Mouse (Mus musculus) embryo, embryonic 11.5 days (tissue): ENCODE data around the gene D10Jhu81e.
"Not testable (repeated sequence)": the region's sequence is repeated elsewhere in the genome, so short reads cannot be mapped to it uniquely, and the experiment has no call there.

ENCODE experiments used
- DNase-seq: peaks from one replicate; pipeline ENCODE4 v3.0.0-alpha.2; 2012; ENCODE audit warnings: low read depth, low spot score

Gene D10Jhu81e

DNA sequence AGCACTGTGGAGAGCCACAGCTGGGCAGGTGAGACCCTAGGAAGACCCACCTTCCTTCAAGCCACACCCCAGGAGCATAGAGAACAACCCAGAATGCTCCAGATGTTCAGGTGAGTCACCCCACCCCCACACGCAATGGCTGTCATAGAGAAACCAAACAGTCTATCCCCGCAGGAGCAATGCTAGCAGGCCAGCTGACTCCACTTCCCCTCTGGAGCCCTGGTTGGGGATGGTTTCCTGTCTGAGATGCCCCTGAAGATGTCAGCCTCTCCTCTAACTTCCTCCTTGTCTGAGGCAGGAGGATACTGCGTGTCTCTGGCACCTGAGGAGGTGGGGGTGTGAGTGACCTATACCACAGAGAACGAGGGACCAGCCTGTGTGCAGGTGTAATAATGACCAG, 35.2 kb downstream of the D10Jhu81e start:
- DNase-seq, result no peak

DNA sequence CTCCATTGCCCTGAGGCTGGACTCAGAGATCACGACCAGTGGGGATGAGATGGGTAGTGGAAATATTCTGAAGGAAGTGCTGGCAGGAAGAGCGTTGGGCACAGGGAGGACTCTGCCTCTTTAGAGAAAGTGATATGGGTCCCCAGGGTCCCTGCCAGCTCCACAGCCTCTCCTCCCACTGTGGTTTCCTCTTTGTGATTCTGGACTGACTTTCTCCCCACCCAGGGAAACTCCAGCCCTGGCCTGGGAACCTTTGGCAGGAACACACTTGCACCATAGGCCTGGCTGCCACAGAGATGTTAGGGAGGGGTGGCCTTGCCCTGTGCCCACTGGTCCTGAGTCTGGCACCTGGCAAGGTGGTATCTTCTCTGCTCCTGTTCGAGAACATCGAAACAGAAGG, 39.6 kb downstream of the D10Jhu81e start:
- DNase-seq, result no peak

DNA sequence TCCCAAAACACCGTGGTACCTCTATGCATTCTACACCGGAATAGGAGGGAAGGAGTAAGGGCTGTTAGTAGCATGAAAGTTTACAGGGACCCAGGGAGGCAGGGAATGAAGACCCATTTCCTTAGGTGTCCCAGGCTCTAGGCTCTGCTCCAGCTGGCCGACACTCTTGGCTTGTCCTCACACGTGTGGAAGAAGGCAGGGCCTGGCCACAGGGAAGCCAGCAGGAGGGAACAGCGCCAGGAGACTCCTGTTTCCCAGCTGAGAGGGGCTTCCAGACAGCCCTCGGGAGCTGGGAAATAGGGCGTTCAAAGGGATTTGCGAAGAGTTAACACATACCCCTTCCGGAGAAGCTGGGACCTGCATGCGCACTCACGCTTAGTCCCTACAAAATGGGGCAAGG, 40.2 kb downstream of the D10Jhu81e start:
- DNase-seq, result no peak

DNA sequence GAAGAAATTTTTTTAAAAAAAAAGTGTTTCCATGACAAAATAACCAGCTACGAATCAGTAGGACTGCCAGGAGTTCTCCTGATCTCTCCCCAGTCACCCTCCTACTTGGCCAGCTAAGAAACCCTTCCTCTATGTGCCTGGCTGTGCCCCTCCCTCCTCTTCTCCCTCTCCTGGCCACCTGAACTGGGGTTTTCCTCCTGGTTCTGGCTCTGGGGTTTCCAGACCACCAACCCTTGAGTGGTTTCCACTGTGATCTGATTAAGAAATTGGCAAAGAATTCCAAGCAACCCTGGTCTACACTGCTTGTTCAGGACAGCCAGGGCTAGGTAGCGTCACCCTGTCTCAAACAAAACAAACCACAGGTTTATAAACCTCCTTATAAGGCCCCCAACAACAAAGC, 40.9 kb downstream of the D10Jhu81e start:
- no peak for DNase-seq

DNA sequence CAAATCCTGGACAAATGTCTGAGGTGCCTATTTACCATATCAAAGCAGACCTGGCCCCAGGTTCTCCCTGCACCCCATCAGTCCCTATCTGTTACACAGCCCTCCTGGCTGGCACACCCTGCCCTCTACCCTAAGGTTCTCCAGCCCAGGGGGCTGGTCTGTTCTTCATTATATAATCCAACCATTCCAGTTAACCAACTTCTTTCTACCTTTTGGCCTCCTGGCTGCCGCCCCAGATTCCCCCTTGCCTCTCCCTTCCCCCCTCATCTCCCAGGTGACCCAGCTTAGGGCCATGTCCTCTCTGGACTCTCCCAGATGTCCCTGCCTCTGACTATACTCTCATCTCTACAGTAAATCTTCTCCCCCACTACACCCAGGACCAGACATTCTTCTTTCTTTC, 41.7 kb downstream of the D10Jhu81e start:
- DNase-seq, result no peak

DNA sequence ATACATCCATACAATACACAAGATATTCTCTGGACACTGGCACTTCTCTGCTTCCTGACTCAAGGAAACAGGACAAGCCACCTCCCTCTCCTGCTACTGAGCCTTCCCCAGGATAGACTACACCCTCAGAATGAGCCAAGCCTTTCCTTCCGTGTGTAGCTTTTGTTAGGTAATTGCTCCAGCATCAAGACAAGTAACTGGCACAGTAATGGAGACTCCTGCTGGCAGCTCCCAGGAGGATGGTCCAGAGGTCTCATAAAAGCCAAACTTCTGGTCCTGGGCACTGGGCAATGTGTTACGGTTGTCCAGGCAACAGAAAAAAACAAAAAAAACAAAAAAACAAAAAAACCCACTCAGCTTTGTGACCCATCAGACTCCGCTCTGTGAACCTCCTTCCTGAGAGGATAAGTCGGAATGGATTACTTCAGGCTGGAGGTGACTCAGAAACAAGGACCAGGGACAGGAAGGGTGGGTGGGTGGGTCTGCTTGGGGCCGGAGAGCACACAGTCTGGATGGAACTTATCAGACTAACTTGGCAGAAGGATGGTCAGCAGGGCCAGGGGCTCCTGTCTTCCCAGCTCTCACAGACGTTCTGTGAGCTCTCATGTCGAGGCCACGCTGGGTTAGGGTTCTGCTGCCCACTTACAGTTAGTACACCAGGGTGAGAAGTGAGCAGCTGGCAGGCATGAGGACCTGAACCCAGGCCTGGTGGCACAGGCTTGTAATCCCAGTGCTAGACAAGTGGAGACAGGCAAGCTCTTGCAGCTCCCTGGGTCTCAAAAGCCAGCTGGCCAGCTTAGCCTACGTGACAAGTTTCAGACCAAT, 42.3 kb downstream of the D10Jhu81e start:
- no peak for DNase-seq

DNA sequence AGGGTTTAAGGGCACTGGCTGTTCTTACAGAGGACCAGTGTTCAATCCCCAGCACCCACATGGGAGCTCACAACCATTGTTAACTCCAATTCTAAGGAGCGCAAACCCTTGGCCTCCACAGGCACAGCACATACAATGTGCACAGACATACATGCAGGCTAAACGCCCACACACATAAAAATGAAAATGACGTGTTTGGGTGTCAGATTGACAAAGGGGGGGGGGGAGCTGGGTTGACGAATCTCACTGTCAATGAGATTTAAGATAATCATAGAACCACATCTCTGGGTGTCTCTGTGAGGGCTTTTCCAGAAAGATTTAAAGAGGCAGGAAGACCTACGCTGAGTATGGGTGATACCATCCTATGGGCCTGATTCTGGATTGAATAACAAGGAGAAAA, 43.3 kb downstream of the D10Jhu81e start:
- DNase-seq, result no peak

DNA sequence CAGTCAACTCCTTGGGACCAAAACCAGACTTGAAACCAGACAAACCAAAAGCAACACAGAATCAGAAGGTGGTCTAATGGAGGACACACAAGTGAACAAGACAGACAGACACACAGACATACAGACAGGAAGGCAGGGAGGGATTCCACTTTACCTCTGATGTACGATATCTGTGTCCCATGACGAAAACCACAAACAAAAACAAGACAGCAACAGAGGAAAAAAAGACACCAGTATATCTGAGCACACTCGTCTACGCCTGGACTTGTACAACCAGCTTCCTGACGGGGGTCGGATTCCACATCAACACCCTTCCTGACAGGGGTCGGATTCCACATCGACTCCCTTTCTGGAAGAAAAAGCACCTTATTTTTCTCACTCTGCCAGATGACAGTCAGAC, 44.5 kb downstream of the D10Jhu81e start:
- not testable (repeated sequence) for DNase-seq

DNA sequence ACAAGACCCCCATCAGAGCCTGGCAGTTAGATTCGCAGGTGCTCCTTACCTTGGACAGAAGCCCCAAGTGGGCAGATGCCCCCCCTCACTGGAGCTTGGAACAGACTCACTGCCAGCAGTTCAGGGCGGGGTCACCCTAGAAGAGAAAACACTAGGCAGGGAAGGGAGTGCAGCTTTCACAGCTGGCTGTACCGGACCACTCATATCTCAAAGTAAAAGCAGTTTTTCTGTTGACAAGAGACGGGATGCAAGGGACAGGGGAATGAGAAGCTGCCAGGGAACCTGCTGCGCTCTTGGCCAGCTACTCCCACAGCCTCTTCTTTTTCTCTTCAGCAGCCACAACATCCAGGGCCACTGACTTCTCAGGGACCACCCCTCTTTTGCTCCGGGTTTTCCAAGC, 45.4 kb downstream of the D10Jhu81e start:
- not testable (repeated sequence) for DNase-seq

DNA sequence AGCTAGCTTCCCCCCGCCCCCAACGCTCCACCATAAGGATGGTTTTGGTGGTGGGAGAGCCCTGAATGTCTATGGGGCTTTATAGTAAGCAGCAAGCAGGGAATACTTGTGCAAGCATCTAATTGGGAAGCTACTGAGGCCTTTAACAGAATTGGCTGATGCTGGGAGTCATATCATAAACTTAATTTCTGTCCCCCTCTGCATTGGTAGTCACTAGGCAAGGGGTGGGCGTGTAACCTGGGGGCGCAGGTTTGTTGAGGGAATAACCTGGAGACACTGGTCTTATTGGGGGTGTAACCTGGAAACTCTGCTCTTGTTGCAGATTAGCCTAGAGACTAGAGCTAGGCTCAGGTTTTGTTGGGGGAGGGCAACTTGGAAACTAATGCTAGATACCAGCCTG, 50.2 kb downstream of the D10Jhu81e start:
- DNase-seq, result no peak

DNA sequence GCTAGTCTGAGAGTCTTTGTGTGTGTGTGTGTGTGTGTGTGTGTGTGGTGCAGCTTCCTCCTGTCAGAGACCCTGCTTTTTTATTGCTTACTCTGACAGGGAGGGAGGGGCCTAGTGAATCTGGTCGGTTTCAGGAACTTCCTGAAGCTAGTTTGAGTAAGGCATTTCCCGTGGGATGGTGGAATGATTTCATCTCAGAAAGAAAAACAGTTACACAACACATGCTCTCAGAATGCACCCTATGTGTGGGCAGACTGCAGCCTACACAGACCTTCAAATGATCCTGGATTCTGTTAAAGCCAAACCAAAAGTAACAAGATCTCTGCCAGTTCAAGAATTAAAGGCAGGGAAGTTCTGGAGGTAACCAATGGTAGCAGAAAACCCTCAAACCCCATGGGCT, 54.4 kb downstream of the D10Jhu81e start:
- no peak for DNase-seq

DNA sequence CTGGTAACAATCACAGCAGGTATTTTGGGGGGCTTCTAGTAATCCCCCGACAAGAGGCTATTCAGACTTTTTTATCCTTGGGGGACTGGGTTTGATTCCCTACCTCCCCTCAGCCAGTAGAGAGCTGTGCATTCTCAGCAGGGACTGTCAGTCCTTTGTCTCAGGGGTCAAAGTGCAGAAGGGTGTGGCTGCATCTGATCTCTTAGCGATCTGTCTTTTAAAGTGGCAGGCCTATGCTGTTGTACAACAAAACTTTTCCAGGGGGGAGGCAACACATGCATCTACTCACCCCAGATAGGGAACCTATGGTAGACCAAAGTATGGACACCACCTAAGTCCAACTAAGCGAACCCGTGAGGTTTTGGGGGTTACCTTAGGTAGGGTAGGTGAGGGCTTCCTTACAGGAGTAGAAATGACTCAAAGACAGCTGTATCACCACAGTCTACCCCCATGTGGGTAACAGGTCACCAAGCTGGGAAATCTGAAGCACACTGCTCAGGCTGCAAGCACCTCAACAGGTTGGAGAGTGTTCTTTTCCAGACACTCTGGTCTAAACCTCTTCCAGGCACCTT, 55.0 kb downstream of the D10Jhu81e start:
- no peak for DNase-seq
